Mouse (Mus musculus) forebrain, embryonic 12.5 days (tissue): ENCODE results near the gene Icosl. TPM values are rescaled to one million over a fixed set of nuclear protein-coding genes. Genes with fewer than 3 reads are reported as not detected.

Experiments
- ATAC-seq: fragments of 200-750 bp; cut with Nextera tagmentation; 2 replicates; pipeline ENCODE4 v1.8.0; 2017; ENCODE audit warnings: moderate TSS enrichment; ENCODE audit not compliant: low FRiP score
- H3K27ac ChIP-seq: fragments of 300-500 bp; sonication (generic); 2 replicates; pipeline ENCODE4 v1.5.1; 2016; ENCODE audit warnings: mild to moderate bottlenecking
- H3K27me3 ChIP-seq: fragments of 300-500 bp; sonication (generic); 2 replicates; pipeline ENCODE4 v1.6.1; 2016; ENCODE audit warnings: mild to moderate bottlenecking
- H3K36me3 ChIP-seq: fragments of 300-500 bp; sonication (generic); replicated peaks from 2 replicates; pipeline ENCODE4 v1.6.1; 2016; ENCODE audit warnings: mild to moderate bottlenecking
- H3K4me1 ChIP-seq: fragments of 300-500 bp; sonication (generic); 2 replicates; pipeline ENCODE4 v1.6.1; 2016
- H3K4me2 ChIP-seq: fragments of 300-500 bp; sonication (generic); 2 replicates; pipeline ENCODE4 v1.6.1; 2016; ENCODE audit warnings: mild to moderate bottlenecking, moderate library complexity
- H3K4me3 ChIP-seq: fragments of 300-500 bp; sonication (generic); replicated peaks from 2 replicates; pipeline ENCODE4 v1.5.1; 2016; ENCODE audit warnings: mild to moderate bottlenecking
- H3K9ac ChIP-seq: fragments of 300-500 bp; sonication (generic); 2 replicates; pipeline ENCODE4 v1.6.1; 2016; ENCODE audit warnings: mild to moderate bottlenecking
- H3K9me3 ChIP-seq: fragments of 300-500 bp; sonication (generic); 2 replicates; pipeline ENCODE4 v1.6.1; 2016
- WGBS: fragments of 180-500 bp; shearing (Covaris S2); methylation state at CpG from one replicate; pipeline ENCODE4 v1.1.7; 2016; 5-methylcytosine and 5-hydroxymethylcytosine counted together
- polyA plus RNA-seq: library from polyadenylated mRNA; unstranded; fragments of >200 nt; fragmentation: Nextera tagmentation; extraction: Ambion mirVana; gene quantifications from 2 replicates; pipeline ENCODE4 v1.2.1, GENCODE M21; 2016

Gene Icosl
- polyA plus RNA-seq, 1 experiment from 2014 or later, result 1.4 TPM

GRCm38 (mm10) chr10:78046388-78046787, 22.7 kb upstream of the Icosl start:
- peaks cover 7% of the 10 kb centered on the region; the same call in 1 of the 2 replicates for H3K27me3 ChIP-seq
- no peak overlapping the region for H3K9ac ChIP-seq
- H3K9me3 ChIP-seq, result no peaks in the 10 kb centered on the region
- H3K4me2 ChIP-seq, result no peak overlapping the region
- no peaks in the 10 kb centered on the region for H3K36me3 ChIP-seq
- no peaks in the 10 kb centered on the region; the same call in 1 of the 2 replicates for H3K4me1 ChIP-seq
- H3K4me3 ChIP-seq, result no peak overlapping the region
- ATAC-seq, result no peak
- H3K27ac ChIP-seq, result no peak overlapping the region
- 87% methylated on average over 4 of the region's 4 CpGs for WGBS

DNA sequence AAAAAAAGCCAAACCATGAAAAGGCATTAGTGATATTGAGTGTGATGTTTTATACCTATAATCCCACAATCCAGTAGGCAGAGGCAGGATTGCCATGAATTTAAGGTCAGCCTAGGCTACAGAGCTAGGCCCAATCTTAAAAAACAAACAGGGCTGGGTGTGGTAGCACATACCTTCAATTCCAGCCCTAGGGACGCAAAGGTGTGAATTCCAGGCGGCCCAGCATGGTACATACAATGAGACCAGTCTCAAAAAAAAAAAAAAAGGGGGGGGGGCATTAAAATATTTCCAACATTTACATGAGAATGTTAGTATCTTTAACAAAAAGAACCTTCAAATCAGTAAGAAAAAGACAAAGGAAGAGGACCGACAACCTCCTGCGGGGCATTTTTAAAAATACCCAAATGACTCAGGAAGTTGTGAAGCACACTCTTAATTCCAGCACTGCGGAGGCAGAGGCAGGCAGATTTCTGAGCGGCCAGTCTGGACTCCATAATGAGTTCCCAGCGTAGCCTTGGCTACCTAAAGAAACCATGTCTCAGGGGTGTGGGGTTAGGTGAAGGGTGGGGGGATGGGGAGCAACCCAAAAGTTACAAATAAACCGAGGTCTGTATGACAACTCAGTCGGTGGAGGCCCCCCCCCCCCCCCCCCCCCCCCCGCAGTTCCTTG, 20.9 kb upstream of the Icosl start:
- H3K4me2 ChIP-seq, result no peak overlapping the region

GRCm38 (mm10) chr10:78049519-78050035, 19.5 kb upstream of the Icosl start:
- Histone ChIP-seq H3K4me1 (no peaks in the 10 kb centered on the region), H3K4me3 (no peak overlapping the region), H3K9me3 (no peaks in the 10 kb centered on the region), H3K27ac (no peak overlapping the region), H3K27me3 (no peaks in the 10 kb centered on the region), H3K4me2 (no peak overlapping the region), H3K36me3 (no peaks in the 10 kb centered on the region), H3K9ac (no peak overlapping the region)
- WGBS, result 54% methylated on average over 11 of the region's 11 CpGs
- ATAC-seq, result no peak

More for the DNA sequence above, 20.9 kb upstream of the Icosl start:
- Histone ChIP-seq H3K4me3 (no peak overlapping the region), H3K9me3 (no peaks in the 10 kb centered on the region), H3K4me1 (no peaks in the 10 kb centered on the region; the same call in 1 of the 2 replicates), H3K36me3 (no peaks in the 10 kb centered on the region), H3K27me3 (no peaks in the 10 kb centered on the region), H3K9ac (no peak overlapping the region), H3K27ac (no peak overlapping the region)
- 92% methylated on average over 9 of the region's 10 CpGs for WGBS
- no peak for ATAC-seq

DNA sequence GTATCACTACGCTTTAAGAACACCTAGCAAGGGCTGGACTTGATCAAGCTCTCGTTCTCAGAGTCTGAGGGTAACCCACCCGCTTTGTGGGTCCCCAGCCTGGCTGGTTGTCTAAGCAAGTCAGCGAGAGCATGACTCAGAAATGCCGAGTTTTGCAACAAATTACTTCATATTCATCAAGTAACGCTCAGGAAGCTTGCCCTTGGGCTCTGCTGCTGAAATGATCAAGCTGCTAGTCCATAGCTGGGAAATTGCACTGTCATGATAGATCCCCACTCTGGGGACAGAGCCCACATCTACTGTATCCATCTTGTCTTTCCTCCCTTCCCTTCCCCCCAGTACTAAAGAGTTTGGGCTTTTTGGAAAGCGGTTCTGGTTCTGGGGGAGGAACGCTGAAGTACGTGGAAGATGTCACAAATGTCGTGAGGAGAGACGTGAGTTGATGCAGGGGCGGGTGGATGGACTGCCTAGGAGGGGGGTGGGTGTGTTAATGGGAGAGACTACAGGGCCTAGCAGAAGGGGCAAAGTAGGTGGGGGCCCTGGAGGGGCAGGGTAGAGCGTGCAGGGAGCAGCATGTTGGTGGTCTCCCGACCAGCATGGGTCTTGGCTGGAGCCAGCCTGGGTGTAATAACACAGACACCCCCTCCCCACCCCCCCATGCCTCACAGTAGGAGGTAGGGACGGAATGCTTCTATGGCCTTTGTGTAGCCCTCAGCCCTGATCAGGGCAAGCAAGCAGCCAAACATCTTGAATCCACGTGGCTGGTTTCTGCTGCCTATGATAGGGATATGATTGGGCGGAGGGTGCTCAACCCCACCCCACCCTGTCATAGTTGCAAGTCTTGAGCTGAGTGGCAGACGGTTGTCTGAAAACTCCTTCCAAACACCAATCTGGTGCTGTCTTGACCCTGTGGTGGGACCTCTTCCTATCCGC, 14.2 kb upstream of the Icosl start:
- Histone ChIP-seq H3K4me2 (no peak overlapping the region), H3K27ac (no peak overlapping the region), H3K9ac (no peak overlapping the region), H3K4me3 (no peak overlapping the region), H3K4me1 (no peaks in the 10 kb centered on the region), H3K9me3 (no peaks in the 10 kb centered on the region), H3K36me3 (no peaks in the 10 kb centered on the region), H3K27me3 (no peaks in the 10 kb centered on the region)
- 75% methylated on average over 19 of the region's 19 CpGs for WGBS
- no peak for ATAC-seq

- no peak overlapping the region for H3K4me3 ChIP-seq
- H3K9me3 ChIP-seq, result no peaks in the 10 kb centered on the region
- no peaks in the 10 kb centered on the region for H3K4me1 ChIP-seq
- no peak overlapping the region for H3K4me2 ChIP-seq
- H3K9ac ChIP-seq, result no peak overlapping the region
- H3K27me3 ChIP-seq, result no peaks in the 10 kb centered on the region
- WGBS, result 91% methylated on average over 8 of the region's 8 CpGs
- no peak overlapping the region for H3K27ac ChIP-seq
- H3K36me3 ChIP-seq, result no peaks in the 10 kb centered on the region
- ATAC-seq, result no peak
These were observed 12.0 kb upstream of the Icosl start for GRCm38 (mm10) chr10:78057056-78057455.

DNA sequence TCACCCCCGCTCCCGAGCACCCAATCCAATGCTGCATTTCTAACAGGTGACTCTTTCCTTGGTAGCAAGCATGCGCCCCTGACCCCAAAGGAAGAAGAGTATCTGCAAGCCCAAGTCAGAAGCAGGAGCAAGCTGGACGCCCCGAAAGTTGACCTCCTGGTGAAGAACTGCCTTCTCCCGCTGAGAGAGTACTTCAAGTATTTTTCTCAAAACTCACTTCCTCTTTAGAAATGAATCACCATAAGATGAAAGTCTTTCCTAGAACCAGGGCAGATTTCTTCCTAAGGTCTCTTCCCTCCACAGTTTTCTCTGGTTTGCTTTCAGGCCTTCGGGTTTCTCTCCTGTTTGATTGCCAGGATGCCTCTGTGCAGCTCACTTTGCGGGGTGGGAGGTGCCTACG, 6.0 kb upstream of the Icosl start:
- Histone ChIP-seq H3K36me3 (no peaks in the 10 kb centered on the region), H3K9ac (no peak overlapping the region), H3K4me2 (no peak overlapping the region), H3K27me3 (peaks cover 8% of the 10 kb centered on the region), H3K4me3 (no peak overlapping the region), H3K27ac (no peak overlapping the region), H3K4me1 (no peaks in the 10 kb centered on the region), H3K9me3 (no peaks in the 10 kb centered on the region)
- no peak for ATAC-seq
- 86% methylated on average over 9 of the region's 9 CpGs for WGBS

- no peak overlapping the region for H3K4me3 ChIP-seq
- WGBS, result 47% methylated on average over 4 of the region's 4 CpGs
- ATAC-seq, result no peak
These were observed 1.9 kb upstream of the Icosl start for GRCm38 (mm10) chr10:78067226-78067625.

DNA sequence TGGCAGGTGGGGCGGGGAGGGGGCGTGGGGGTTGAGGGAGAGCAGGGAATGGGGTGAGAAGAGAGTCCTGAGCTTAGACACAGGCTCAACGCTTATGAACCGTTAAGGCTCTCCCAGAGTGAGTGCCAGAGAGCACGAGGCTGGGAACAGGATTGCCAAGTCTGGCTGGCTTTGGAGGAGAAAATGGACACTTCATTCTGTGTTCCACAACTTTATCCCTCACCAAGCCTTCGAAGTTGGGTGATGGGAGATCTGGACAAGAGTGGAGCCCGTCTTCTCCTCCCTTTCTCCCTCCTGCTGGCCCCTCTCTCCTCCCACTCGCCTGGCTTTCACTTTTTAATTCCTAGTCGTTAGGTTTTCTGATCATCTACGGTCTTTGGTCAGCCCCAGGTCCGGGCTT, 561 bp upstream of the Icosl start:
- no peak for ATAC-seq
- 27% methylated on average over 11 of the region's 11 CpGs for WGBS
- peak overlapping the region; percentile 59 for H3K4me3 ChIP-seq
- H3K9ac ChIP-seq, result peak overlapping the region; percentile 70; the same call in 1 of the 2 replicates
- H3K4me1 ChIP-seq, result peaks cover 12% of the 10 kb centered on the region
- no peaks in the 10 kb centered on the region for H3K9me3 ChIP-seq
- peaks cover 44% of the 10 kb centered on the region for H3K27me3 ChIP-seq
- H3K36me3 ChIP-seq, result no peaks in the 10 kb centered on the region
- H3K4me2 ChIP-seq, result peak overlapping the region; percentile 99
- no peak overlapping the region for H3K27ac ChIP-seq

More at GRCm38 (mm10) chr10:78067226-78067625, 1.9 kb upstream of the Icosl start:
- Histone ChIP-seq H3K27ac (no peak overlapping the region), H3K4me2 (no peak overlapping the region), H3K36me3 (no peaks in the 10 kb centered on the region), H3K9ac (no peak overlapping the region), H3K27me3 (peaks cover 44% of the 10 kb centered on the region), H3K4me1 (peaks cover 12% of the 10 kb centered on the region), H3K9me3 (no peaks in the 10 kb centered on the region)

- ATAC-seq, result no peak
- no peaks in the 10 kb centered on the region for H3K36me3 ChIP-seq
- H3K9ac ChIP-seq, result no peak overlapping the region
- peaks cover 28% of the 10 kb centered on the region for H3K27me3 ChIP-seq
- H3K4me1 ChIP-seq, result peaks cover 8% of the 10 kb centered on the region
- H3K9me3 ChIP-seq, result no peaks in the 10 kb centered on the region
- no peak overlapping the region for H3K4me3 ChIP-seq
- H3K4me2 ChIP-seq, result no peak overlapping the region
- H3K27ac ChIP-seq, result no peak overlapping the region
- 79% methylated on average over 4 of the region's 4 CpGs for WGBS
These were observed 5.0 kb downstream of the Icosl start for GRCm38 (mm10) chr10:78074151-78074550.

DNA sequence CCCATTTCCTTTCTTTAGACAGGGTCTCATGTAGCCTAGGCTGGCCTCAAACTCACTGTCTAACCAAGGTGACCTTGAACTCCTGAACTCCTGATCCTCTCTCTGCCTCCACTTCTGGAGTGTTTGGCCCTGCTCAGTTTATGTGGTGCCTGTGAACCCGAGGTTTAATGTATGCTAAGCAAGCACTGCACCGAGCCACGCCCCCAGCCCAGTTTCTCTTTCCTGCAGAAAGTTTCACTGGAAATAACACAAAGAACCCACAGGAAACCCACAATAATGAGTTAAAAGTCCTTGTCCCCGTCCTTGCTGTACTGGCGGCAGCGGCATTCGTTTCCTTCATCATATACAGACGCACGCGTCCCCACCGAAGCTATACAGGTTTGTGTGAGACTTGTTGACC, 5.9 kb downstream of the Icosl start:
- 83% methylated on average over 11 of the region's 11 CpGs for WGBS
- no peaks in the 10 kb centered on the region for H3K36me3 ChIP-seq
- H3K4me2 ChIP-seq, result no peak overlapping the region
- H3K27ac ChIP-seq, result no peak overlapping the region
- H3K9ac ChIP-seq, result no peak overlapping the region
- H3K9me3 ChIP-seq, result no peaks in the 10 kb centered on the region
- no peak for ATAC-seq
- peaks cover under 1% of the 10 kb centered on the region for H3K4me1 ChIP-seq
- H3K27me3 ChIP-seq, result peaks cover 20% of the 10 kb centered on the region
- no peak overlapping the region for H3K4me3 ChIP-seq

DNA sequence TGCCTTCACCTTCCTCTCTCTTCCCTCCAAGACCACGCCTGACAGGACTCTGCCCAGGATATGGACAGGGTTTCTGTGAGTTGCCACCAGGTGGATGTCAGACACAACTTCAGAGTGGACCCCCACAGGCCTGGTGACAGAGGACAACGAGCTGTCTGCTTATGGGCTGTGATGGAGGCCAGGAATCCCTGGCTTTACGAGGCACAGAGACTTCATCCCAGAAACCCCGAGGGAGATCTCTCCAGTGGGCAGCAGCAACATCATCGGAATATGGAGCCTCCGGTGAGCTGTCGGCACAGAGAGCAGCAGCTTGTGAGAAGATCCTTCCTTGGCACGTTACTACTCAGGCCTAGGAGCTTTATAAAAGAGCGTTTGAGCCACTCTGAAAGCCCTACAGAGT, 8.8 kb downstream of the Icosl start:
- Histone ChIP-seq H3K4me1 (no peaks in the 10 kb centered on the region), H3K27ac (no peak overlapping the region), H3K9ac (no peak overlapping the region), H3K4me3 (no peak overlapping the region), H3K27me3 (no peaks in the 10 kb centered on the region), H3K4me2 (no peak overlapping the region), H3K9me3 (no peaks in the 10 kb centered on the region), H3K36me3 (no peaks in the 10 kb centered on the region)
- no peak for ATAC-seq
- WGBS, result 86% methylated on average over 9 of the region's 9 CpGs

GRCm38 (mm10) chr10:78078276-78078675, 9.2 kb downstream of the Icosl start:
- no peaks in the 10 kb centered on the region for H3K27me3 ChIP-seq
- no peak overlapping the region for H3K27ac ChIP-seq
- WGBS, result 85% methylated on average over 5 of the region's 5 CpGs
- H3K36me3 ChIP-seq, result no peaks in the 10 kb centered on the region
- no peak overlapping the region for H3K4me3 ChIP-seq
- H3K4me1 ChIP-seq, result no peaks in the 10 kb centered on the region
- no peak overlapping the region for H3K4me2 ChIP-seq
- H3K9me3 ChIP-seq, result no peaks in the 10 kb centered on the region
- no peak overlapping the region for H3K9ac ChIP-seq
- no peak for ATAC-seq
